In genomic region chr19:5722848-5723425, GRCm38 (mm10) we compare ENCODE assay signal across 18 mouse cellular contexts. TPM values are rescaled to one million over a fixed set of nuclear protein-coding genes. Genes with fewer than 3 reads are reported as not detected.
DNase-seq lines count a peak whose midpoint lies in the region; ATAC-seq and TF ChIP-seq lines count a peak whose summit lies in the region.
"Had no signal": no experiment of that assay in that cellular context is flagged by ENCODE, and none has a peak within 500 bp of the region (broad histone marks: within the 10 kb centered on the region; RNA-seq: fewer than 3 reads in every experiment).

No protein-coding gene starts in this region.

- DNase-seq in heart, postnatal 25 days (ENCODE audit: low spot score) = no peak
- DNase-seq in MEL (ENCODE audit: low read depth, low spot score) = peak; percentile 41
- DNase-seq in liver, embryonic 14.5 days (ENCODE audit: low read depth in 3 of 3, low spot score in 3 of 3) = peak; percentile 75 to 79 (median 78)
- no peak for DNase-seq in right cerebral cortex, adult 2 months (ENCODE audit: low spot score in 2 of 2)
- no peak for DNase-seq in cerebellum, postnatal 14 days
- no peak for DNase-seq in kidney, adult 8-10 months
- DNase-seq: cerebellum, postnatal 10 days; forebrain, postnatal 0 days; gastrocnemius, postnatal 36 days; lung, adult 18-20 months; thymus, postnatal 4 days had no signal

- H3K79me2 ChIP-seq in MEL (ENCODE audit: control insufficient read depth, insufficient read depth, low read length, poor library complexity) = peaks cover 30% of the 10 kb centered on the region

- H3K27me3 ChIP-seq in heart, embryonic 12.5 days (replicated peaks) = no peaks in the 10 kb centered on the region
- no peaks in the 10 kb centered on the region for H3K27me3 ChIP-seq in MEL (ENCODE audit: control insufficient read depth in 1 of 2, insufficient read depth in 2 of 2, low read length in 2 of 2)
- H3K27me3 ChIP-seq in embryonic facial prominence, embryonic 13.5 days = no peaks in the 10 kb centered on the region
- no peaks in the 10 kb centered on the region for H3K27me3 ChIP-seq in liver, embryonic 14.5 days (ENCODE audit: control insufficient read depth, insufficient read depth, low read length)
- H3K27me3 ChIP-seq: hindbrain, embryonic 13.5 days had no signal

- intact Hi-C loops in heart, postnatal 25 days (cut with DNase I) = no loop called here

- no peaks in the 10 kb centered on the region for H3K9me3 ChIP-seq in heart, embryonic 12.5 days (replicated peaks)
- no peaks in the 10 kb centered on the region for H3K9me3 ChIP-seq in MEL (replicated peaks; ENCODE audit: insufficient read depth, low read length)
- H3K9me3 ChIP-seq in embryonic facial prominence, embryonic 13.5 days = no peaks in the 10 kb centered on the region
- no peaks in the 10 kb centered on the region for H3K9me3 ChIP-seq in liver, embryonic 14.5 days (ENCODE audit: control insufficient read depth, low read length)
- H3K9me3 ChIP-seq: hindbrain, embryonic 13.5 days had no signal

- no peak for TF ChIP-seq POLR2A in MEL (IDR thresholded peaks at IDR 0.05; ENCODE audit: control insufficient read depth in 1 of 2, insufficient read depth in 1 of 2, low read depth in 1 of 2, low read length in 2 of 2, poor library complexity in 1 of 2)

- no peak for TF ChIP-seq RAD21 in MEL (IDR thresholded peaks at IDR 0.05; ENCODE audit: low read depth, low read length)

- 82% methylated on average over 7 of the region's 7 CpGs for WGBS in heart, embryonic 12.5 days
- WGBS in embryonic facial prominence, embryonic 13.5 days = 90% methylated on average over 7 of the region's 7 CpGs
- WGBS in liver, embryonic 14.5 days (ENCODE audit: insufficient replicate concordance) = 36% methylated on average over 7 of the region's 7 CpGs

- no peak for TF ChIP-seq CTCF in MEL (IDR thresholded peaks at IDR 0.05 in 2 of 3, conservative IDR thresholded peaks at IDR 0.05 in 1 of 3; ENCODE audit: control insufficient read depth in 1 of 3, insufficient read depth in 1 of 3, low read depth in 2 of 3, low read length in 3 of 3, poor library complexity in 1 of 3, severe bottlenecking in 1 of 3)
- TF ChIP-seq CTCF in liver, embryonic 14.5 days (IDR thresholded peaks at IDR 0.05; ENCODE audit: low read depth) = no peak

- H3K4me3 ChIP-seq in heart, embryonic 12.5 days = peak overlapping the region; percentile 8; the same call in 1 of the 2 replicates
- H3K4me3 ChIP-seq in MEL (ENCODE audit: control insufficient read depth in 1 of 2, insufficient read depth in 1 of 2, low read depth in 2 of 2, low read length in 2 of 2) = no peak overlapping the region
- H3K4me3 ChIP-seq in embryonic facial prominence, embryonic 13.5 days = no peak overlapping the region
- H3K4me3 ChIP-seq in liver, embryonic 14.5 days (ENCODE audit: insufficient read depth in 1 of 2, low read depth in 2 of 2, low read length in 2 of 2) = peak overlapping the region; percentile 62 to 74
- H3K4me3 ChIP-seq: hindbrain, embryonic 13.5 days had no signal

- peak overlapping the region; percentile 97; the same call in 1 of the 2 replicates for H3K27ac ChIP-seq in heart, embryonic 12.5 days (ENCODE audit: poor library complexity, severe bottlenecking)
- peak overlapping the region; percentile 28; the same call in 1 of the 2 replicates for H3K27ac ChIP-seq in MEL (ENCODE audit: control insufficient read depth, low read depth, low read length)
- H3K27ac ChIP-seq in embryonic facial prominence, embryonic 13.5 days = no peak overlapping the region
- H3K27ac ChIP-seq in liver, embryonic 14.5 days = peak overlapping the region; percentile 98
- H3K27ac ChIP-seq: hindbrain, embryonic 13.5 days had no signal

- peak overlapping the region; percentile 89 for H3K4me2 ChIP-seq in heart, embryonic 12.5 days
- no peak overlapping the region for H3K4me2 ChIP-seq in embryonic facial prominence, embryonic 13.5 days
- H3K4me2 ChIP-seq in liver, embryonic 14.5 days (ENCODE audit: low read depth) = peak overlapping the region; percentile 95
- H3K4me2 ChIP-seq: hindbrain, embryonic 13.5 days had no signal

- peak overlapping the region; percentile 90; the same call in 1 of the 2 replicates for H3K9ac ChIP-seq in heart, embryonic 12.5 days
- no peak overlapping the region for H3K9ac ChIP-seq in MEL (ENCODE audit: control insufficient read depth, low read depth, low read length, poor library complexity, severe bottlenecking)
- H3K9ac ChIP-seq in embryonic facial prominence, embryonic 13.5 days = peak overlapping the region; percentile 52; the same call in 1 of the 2 replicates
- H3K9ac ChIP-seq in liver, embryonic 14.5 days (replicated peaks) = peak overlapping the region; percentile 96
- H3K9ac ChIP-seq: forebrain, postnatal 0 days; hindbrain, embryonic 13.5 days had no signal

- peaks cover 44% of the 10 kb centered on the region for H3K4me1 ChIP-seq in heart, embryonic 12.5 days (replicated peaks)
- H3K4me1 ChIP-seq in MEL (ENCODE audit: control insufficient read depth in 1 of 2, insufficient read depth in 2 of 2, low read length in 2 of 2) = peaks cover 3 to 31% of the 10 kb centered on the region in 2 experiments; a peak in 3 of 4 replicates
- H3K4me1 ChIP-seq in embryonic facial prominence, embryonic 13.5 days = peaks cover 39% of the 10 kb centered on the region
- peaks cover 17 to 38% of the 10 kb centered on the region in 2 experiments for H3K4me1 ChIP-seq in liver, embryonic 14.5 days (replicated peaks; ENCODE audit: control insufficient read depth in 2 of 2, insufficient read depth in 2 of 2, low read length in 1 of 2)

- peaks cover 64% of the 10 kb centered on the region for H3K36me3 ChIP-seq in heart, embryonic 12.5 days
- H3K36me3 ChIP-seq in MEL (ENCODE audit: control insufficient read depth in 1 of 2, insufficient read depth in 2 of 2, low read length in 2 of 2) = peaks cover 8 to 34% of the 10 kb centered on the region in 2 experiments
- peaks cover 65% of the 10 kb centered on the region for H3K36me3 ChIP-seq in embryonic facial prominence, embryonic 13.5 days
- H3K36me3 ChIP-seq in liver, embryonic 14.5 days (replicated peaks; ENCODE audit: control insufficient read depth, insufficient read depth, low read depth) = peaks cover 68% of the 10 kb centered on the region

- ATAC-seq in heart, embryonic 12.5 days (ENCODE audit: insufficient number of reproducible peaks, low FRiP score) = no peak
- no peak for ATAC-seq in embryonic facial prominence, embryonic 13.5 days (ENCODE audit: insufficient number of reproducible peaks, insufficient read depth, low FRiP score, low TSS enrichment, low read depth)
- peak; percentile 69 for ATAC-seq in liver, embryonic 14.5 days (ENCODE audit: insufficient read depth)
- ATAC-seq: activated CD4-positive, CD25-positive, alpha-beta regulatory T cell, adult 4 months; forebrain, postnatal 0 days had no signal

- 0 out of 4 replicates have a peak, but pooled peaks of 1 of the 2 experiments have one; percentile 13 for TF ChIP-seq EP300 in MEL (IDR thresholded peaks at IDR 0.05; ENCODE audit: low read depth in 1 of 2, low read length in 2 of 2)
- TF ChIP-seq EP300 in liver, embryonic 14.5 days (IDR thresholded peaks at IDR 0.05; ENCODE audit: low read depth) = peak; percentile 90

RNA-seq across cellular contexts. Expression of gene Ehbp1l1, which starts 3.2 kb away (rescaled TPM):
- 121 and 123 TPM in 2 replicates for polyA plus RNA-seq in heart, embryonic 12.5 days (2016; fragmentation: Nextera tagmentation; extraction: Ambion mirVana)
- 100 to 1,000 TPM; 140 to 149 TPM for total RNA-seq in heart, postnatal 25 days (2021)
- total RNA-seq in MEL (2012; rRNA removed) = 60.6 and 63.2 TPM in 2 replicates
- 100 to 1,000 TPM in 1 of 2 experiments, 10 to 100 TPM in 1; 77.3 to 113 TPM for polyA plus RNA-seq in MEL (2012; ENCODE audit: insufficient read depth in 1 of 2, insufficient read length in 2 of 2, low read depth in 1 of 2, low replicate concordance in 2 of 2, missing spikeins in 1 of 2)
- polyA plus RNA-seq in embryonic facial prominence, embryonic 13.5 days (2015; fragmentation: Nextera tagmentation; extraction: Ambion mirVana) = 9.9 and 14.0 TPM in 2 replicates
- 70.8 and 95.5 TPM in 2 replicates for polyA plus RNA-seq in liver, embryonic 14.5 days (2012; rRNA removed)
- 66.0 and 76.7 TPM in 2 replicates for polyA plus RNA-seq in liver, embryonic 14.5 days (2014; fragmentation: Nextera tagmentation; extraction: Ambion mirVana)

RNA-seq across cellular contexts. Expression of gene Fam89b, which starts 6.5 kb away (rescaled TPM):
- 78.9 and 81.3 TPM in 2 replicates for polyA plus RNA-seq in heart, embryonic 12.5 days (2016; fragmentation: Nextera tagmentation; extraction: Ambion mirVana)
- 10 to 100 TPM; 29.5 to 31.5 TPM for total RNA-seq in heart, postnatal 25 days (2021)
- total RNA-seq in MEL (2012; rRNA removed) = 29.6 and 35.9 TPM in 2 replicates
- 10 to 100 TPM in 1 of 2 experiments, not detected in 1; 60.2 TPM for polyA plus RNA-seq in MEL (2012; ENCODE audit: insufficient read depth in 1 of 2, insufficient read length in 2 of 2, low read depth in 1 of 2, low replicate concordance in 2 of 2, missing spikeins in 1 of 2)
- polyA plus RNA-seq in embryonic facial prominence, embryonic 13.5 days (2015; fragmentation: Nextera tagmentation; extraction: Ambion mirVana) = 115 and 126 TPM in 2 replicates
- polyA plus RNA-seq in liver, embryonic 14.5 days (2012; rRNA removed) = 44.0 and 50.9 TPM in 2 replicates
- 40.6 and 41.0 TPM in 2 replicates for polyA plus RNA-seq in liver, embryonic 14.5 days (2014; fragmentation: Nextera tagmentation; extraction: Ambion mirVana)

RNA-seq across cellular contexts. Expression of gene Ltbp3, which starts 17.8 kb away (rescaled TPM):
- polyA plus RNA-seq in heart, embryonic 12.5 days (2016; fragmentation: Nextera tagmentation; extraction: Ambion mirVana) = 24.3 and 27.7 TPM in 2 replicates
- total RNA-seq in heart, postnatal 25 days (2021) = 10 to 100 TPM; 36.6 to 37.2 TPM
- total RNA-seq in MEL (2012; rRNA removed) = 0.39 TPM in 1 of 2 replicates, not detected in the other
- polyA plus RNA-seq in MEL (2012; ENCODE audit: insufficient read depth in 1 of 2, insufficient read length in 2 of 2, low read depth in 1 of 2, low replicate concordance in 2 of 2, missing spikeins in 1 of 2) = not detected
- polyA plus RNA-seq in embryonic facial prominence, embryonic 13.5 days (2015; fragmentation: Nextera tagmentation; extraction: Ambion mirVana) = 44.4 and 47.8 TPM in 2 replicates
- 1.9 and 2.1 TPM in 2 replicates for polyA plus RNA-seq in liver, embryonic 14.5 days (2012; rRNA removed)
- polyA plus RNA-seq in liver, embryonic 14.5 days (2014; fragmentation: Nextera tagmentation; extraction: Ambion mirVana) = 0.85 and 1.6 TPM in 2 replicates
- polyA plus RNA-seq: activated CD4-positive, CD25-positive, alpha-beta regulatory T cell, adult 4 months had no signal

RNA-seq across cellular contexts. Expression of gene Kcnk7, which starts 18.8 kb away (rescaled TPM):
- 0.17 TPM in 1 of 2 replicates, not detected in the other for polyA plus RNA-seq in heart, embryonic 12.5 days (2016; fragmentation: Nextera tagmentation; extraction: Ambion mirVana)
- total RNA-seq in heart, postnatal 25 days (2021) = not detected
- 0.16 and 0.23 TPM in 2 replicates for total RNA-seq in MEL (2012; rRNA removed)
- under 1 TPM in 1 of 2 experiments, not detected in 1; 0.60 TPM for polyA plus RNA-seq in MEL (2012; ENCODE audit: insufficient read depth in 1 of 2, insufficient read length in 2 of 2, low read depth in 1 of 2, low replicate concordance in 2 of 2, missing spikeins in 1 of 2)
- 0.52 and 0.59 TPM in 2 replicates for polyA plus RNA-seq in embryonic facial prominence, embryonic 13.5 days (2015; fragmentation: Nextera tagmentation; extraction: Ambion mirVana)
- polyA plus RNA-seq in liver, embryonic 14.5 days (2012; rRNA removed) = 0.04 TPM in 1 of 2 replicates, not detected in the other
- polyA plus RNA-seq in liver, embryonic 14.5 days (2014; fragmentation: Nextera tagmentation; extraction: Ambion mirVana) = 0.17 and 0.27 TPM in 2 replicates
- total RNA-seq: forebrain, postnatal 0 days; gastrocnemius, postnatal 36 days; left cerebral cortex, postnatal 10 days; megakaryocyte progenitor cell, adult 5-6 weeks had no signal
- polyA plus RNA-seq: brain, embryonic 14.5 days had no signal

RNA-seq across cellular contexts. Expression of gene Pcnx3, which starts 34.2 kb away (rescaled TPM):
- polyA plus RNA-seq in heart, embryonic 12.5 days (2016; fragmentation: Nextera tagmentation; extraction: Ambion mirVana) = 22.0 and 22.3 TPM in 2 replicates
- 10 to 100 TPM; 17.8 to 18.0 TPM for total RNA-seq in heart, postnatal 25 days (2021)
- 25.3 and 26.8 TPM in 2 replicates for total RNA-seq in MEL (2012; rRNA removed)
- polyA plus RNA-seq in MEL (2012; ENCODE audit: insufficient read depth in 1 of 2, insufficient read length in 2 of 2, low read depth in 1 of 2, low replicate concordance in 2 of 2, missing spikeins in 1 of 2) = 10 to 100 TPM in 1 of 2 experiments, not detected in 1; 76.4 TPM
- 25.6 and 26.5 TPM in 2 replicates for polyA plus RNA-seq in embryonic facial prominence, embryonic 13.5 days (2015; fragmentation: Nextera tagmentation; extraction: Ambion mirVana)
- polyA plus RNA-seq in liver, embryonic 14.5 days (2012; rRNA removed) = 19.8 and 25.9 TPM in 2 replicates
- polyA plus RNA-seq in liver, embryonic 14.5 days (2014; fragmentation: Nextera tagmentation; extraction: Ambion mirVana) = 9.1 and 9.8 TPM in 2 replicates

Comparison
In these comparisons a context has a peak if more than half of its experiments do, and no peak if none do; other contexts are left out.
1. H3K4me3 ChIP-seq: peak in heart, embryonic 12.5 days (single experiment) and liver, embryonic 14.5 days (2 of 2); none in MEL (0 of 2) and embryonic facial prominence, embryonic 13.5 days (single experiment).
2. DNase-seq: peak in MEL (single experiment) and liver, embryonic 14.5 days (3 of 3); none in heart, postnatal 25 days (single experiment), right cerebral cortex, adult 2 months (0 of 2), cerebellum, postnatal 14 days (0 of 2) and kidney, adult 8-10 months (0 of 2).